Mouse (Mus musculus): ENCODE results near the gene Ankfn1.

Gene Ankfn1

DNA sequence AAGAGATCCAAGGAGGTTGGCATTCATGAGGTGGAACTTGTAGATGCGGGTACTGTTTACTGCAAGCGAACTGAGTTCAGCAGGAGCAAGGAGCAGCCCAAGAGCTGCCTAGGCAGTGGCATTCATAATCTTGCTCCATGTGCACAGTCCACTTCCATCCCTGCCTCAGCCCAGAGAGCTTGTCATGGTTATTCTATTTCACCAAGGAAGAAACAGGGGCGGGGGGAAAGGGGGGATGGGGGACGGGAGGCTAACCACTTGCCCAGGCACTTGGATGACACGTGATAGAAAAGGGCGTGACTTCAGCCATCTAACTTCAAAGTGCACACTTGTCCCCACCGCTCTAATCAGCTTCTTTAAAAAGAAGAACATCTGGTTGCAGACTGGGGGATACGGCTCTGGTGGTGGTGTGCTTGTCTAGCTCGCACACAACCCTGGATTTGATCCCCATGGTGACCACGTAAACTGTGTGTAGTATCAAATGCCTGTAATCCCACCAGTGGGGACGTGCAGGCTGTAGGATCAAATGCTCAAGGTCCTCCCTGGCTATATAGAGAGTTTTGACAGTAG, 203.1 kb downstream of the Ankfn1 start:
- no peak for DNase-seq (ENCODE audit: low spot score)

DNA sequence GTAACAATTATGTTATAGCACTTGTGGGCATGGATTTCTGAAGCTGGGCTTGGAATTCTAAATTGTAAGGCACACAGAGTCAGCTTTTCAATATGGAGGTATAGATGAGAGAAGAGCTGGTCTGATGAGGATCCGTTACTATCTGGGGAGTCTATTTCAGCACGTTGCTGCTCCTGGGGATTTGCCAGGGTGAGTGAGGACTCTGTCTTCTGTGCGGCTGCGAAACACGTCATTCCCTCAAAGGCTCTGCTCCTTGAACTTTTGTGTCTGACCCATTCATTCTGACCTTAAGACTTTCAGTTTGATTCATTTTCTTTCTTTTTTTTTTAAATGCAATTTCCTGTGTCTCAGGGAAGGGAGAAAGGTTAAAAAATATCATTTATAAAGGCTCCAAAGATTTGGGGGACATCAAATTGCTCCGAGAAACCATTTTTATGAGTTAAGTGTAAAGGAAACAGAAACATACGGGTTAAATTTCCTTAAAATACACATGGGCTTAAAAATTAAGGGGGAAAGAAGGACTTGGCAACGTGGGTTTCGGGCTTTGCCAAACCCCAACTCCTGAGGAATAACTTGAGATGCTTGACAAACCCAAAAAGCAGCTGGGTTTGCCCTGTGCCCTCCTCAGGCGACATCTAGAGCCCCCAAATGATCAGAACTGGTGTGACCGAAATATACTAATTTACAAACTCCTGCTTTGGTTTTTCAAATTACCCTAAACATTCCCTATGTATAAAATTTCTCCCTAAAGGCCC, 207.9 kb downstream of the Ankfn1 start:
- DNase-seq (ENCODE audit: low spot score) = no peak

- DNase-seq (ENCODE audit: low spot score) = no peak
Observed at GRCm38 (mm10) chr11:89568246-89568645, 209.2 kb downstream of the Ankfn1 start.

DNA sequence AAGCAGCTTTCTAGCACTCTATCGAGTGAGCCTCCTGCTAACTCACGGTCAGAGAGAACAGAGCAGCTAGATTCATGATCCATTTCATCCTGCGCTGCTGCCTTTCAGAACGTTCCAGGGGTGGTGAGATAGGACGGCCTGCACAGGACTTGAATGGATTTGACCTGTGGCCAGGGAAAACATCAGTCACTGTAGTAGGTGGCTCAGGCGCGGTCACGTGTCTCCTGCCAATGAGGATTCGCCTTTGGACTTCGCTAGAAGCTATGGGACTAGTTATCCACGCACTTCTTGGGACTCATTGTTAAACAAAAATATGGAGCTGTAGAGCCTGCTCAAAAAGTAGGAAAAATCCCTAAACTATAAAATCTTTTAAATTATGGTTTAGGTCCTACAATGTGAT, 226.0 kb downstream of the Ankfn1 start:
- DNase-seq (ENCODE audit: low spot score) = no peak

DNA sequence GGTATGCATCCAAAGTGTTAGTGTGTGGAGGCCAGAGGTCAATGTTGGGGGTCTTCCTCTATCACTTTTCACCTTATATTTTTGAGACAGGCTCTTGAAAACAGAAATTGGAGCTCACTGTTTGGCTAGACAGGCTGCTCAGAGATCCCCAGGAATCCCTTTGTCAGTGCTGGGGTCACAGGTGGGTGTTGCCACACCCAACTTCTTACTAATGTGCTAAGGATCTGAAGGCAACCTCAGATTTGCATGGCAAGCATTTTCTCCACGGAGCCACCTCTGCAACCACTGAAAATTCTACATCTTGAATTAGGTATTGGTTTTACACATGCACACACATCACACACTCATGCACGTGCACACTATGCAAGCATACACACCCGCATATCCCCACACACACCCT, 226.5 kb downstream of the Ankfn1 start:
- DNase-seq (ENCODE audit: low spot score) = no peak

DNA sequence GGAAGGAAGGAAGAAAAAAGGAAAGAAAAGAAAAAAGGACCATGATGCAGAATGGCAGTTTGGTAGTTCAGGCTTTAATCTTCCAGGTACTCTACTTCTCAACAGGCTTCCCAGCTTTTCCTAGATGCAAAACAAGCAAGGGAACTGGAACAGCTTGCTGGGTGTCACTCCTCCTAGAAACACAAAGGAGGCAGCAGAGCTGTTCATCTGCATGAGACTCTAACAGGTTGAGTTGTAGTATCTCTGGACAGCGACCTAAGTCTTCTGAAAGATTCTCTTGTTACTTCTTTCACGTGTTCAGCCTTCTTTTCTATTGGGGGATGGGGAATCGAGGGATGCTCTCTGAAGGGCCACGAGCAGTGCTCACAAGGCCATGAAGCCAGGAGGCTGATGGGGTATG, 228.7 kb downstream of the Ankfn1 start:
- DNase-seq (ENCODE audit: low spot score) = no peak

DNA sequence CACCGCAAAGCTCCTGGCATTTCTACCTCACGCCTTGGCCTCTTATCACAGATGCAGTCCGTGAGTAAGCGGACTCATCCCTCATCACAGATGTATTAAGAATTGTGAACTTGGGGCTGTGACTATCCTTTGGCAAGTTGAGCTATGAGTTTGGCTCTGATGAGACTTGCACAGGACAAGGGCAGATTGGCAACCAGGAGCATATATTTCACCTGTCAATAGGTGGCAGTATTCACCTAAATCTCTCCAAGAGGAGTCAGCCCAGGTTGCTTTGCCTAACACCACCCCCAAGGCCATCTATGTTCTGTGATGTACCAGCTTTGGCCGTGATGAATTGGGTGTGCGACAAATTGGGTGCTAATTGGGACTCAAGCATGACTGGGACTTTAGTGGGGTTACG, 231.3 kb downstream of the Ankfn1 start:
- no peak for DNase-seq (ENCODE audit: low spot score)

- no peak for DNase-seq (ENCODE audit: low spot score)
Observed at GRCm38 (mm10) chr11:89544856-89545817, 232.3 kb downstream of the Ankfn1 start.

GRCm38 (mm10) chr11:89538376-89538775, 239.1 kb downstream of the Ankfn1 start:
- no peak for DNase-seq (ENCODE audit: low spot score)

DNA sequence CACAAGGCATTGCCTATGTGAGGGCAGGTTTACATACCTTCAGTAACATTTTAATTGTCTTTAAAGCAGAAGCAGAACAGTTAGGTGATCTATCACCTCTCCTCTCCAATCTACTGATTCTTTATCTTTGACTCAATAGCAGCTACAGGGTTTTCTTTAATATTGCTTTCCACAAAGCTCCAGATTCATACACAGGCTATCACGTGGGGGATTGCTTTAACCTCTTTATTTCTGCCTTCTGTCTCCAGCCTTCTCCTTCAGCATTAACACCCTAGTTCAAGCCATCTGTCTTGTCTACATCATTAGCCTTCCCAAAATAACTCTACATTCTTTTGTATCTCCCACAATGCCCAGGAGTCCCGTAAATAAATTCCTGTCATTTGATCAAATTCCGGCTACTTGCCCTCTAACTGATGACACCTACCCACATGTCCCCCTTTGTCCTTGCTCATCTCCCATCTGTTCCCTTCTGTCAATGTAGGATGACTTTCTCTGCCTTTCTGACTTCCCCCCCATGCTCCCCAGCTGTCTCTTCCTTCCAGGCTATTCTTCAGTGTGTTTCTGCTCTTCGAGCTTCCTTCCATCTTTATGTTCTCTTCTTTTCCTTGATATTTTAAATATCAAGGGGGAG, 249.5 kb downstream of the Ankfn1 start:
- DNase-seq (ENCODE audit: low spot score) = no peak

GRCm38 (mm10) chr11:89515501-89515901, 262.0 kb downstream of the Ankfn1 start:
- DNase-seq (ENCODE audit: low spot score) = no peak

GRCm38 (mm10) chr11:89508675-89509324, 268.7 kb downstream of the Ankfn1 start:
- DNase-seq (ENCODE audit: low spot score) = no peak

DNA sequence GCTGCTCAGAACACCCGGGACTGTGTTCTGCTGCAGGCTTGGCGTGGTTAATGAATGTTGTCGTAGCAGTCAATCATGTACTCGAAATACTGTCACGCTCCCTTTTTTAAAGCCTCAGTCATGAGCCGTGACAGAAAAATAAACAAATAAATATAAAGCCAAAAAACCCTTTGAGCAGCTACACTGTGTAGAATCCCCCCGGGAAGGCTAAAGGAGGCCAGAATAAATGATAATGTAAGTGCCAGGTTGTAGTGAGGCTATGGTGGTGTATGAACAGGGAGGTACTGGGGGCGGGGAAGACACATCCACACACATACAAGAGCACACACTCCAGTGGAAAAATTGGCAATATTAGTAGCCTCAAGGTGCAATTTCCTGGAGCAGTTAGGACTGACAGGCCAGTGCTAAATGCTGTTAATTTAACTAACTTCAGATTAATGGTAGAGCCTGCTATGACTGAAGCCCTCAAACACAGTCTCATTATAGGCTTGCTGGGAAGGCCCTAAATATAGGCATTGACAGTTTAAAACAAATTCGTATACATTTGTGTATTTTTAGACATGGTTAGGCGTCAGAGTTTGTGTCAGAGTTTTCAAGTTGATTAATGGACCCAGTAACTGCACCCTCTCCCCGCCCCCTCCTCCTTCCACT, 270.7 kb downstream of the Ankfn1 start:
- DNase-seq (ENCODE audit: low spot score) = no peak

- DNase-seq (ENCODE audit: low spot score) = no peak
Observed at GRCm38 (mm10) chr11:89505046-89505445, 272.4 kb downstream of the Ankfn1 start.

GRCm38 (mm10) chr11:89501796-89502195, 275.7 kb downstream of the Ankfn1 start:
- DNase-seq (ENCODE audit: low spot score) = no peak

- no peak for DNase-seq (ENCODE audit: low spot score)
Observed at GRCm38 (mm10) chr11:89500961-89501360, 276.5 kb downstream of the Ankfn1 start.

DNA sequence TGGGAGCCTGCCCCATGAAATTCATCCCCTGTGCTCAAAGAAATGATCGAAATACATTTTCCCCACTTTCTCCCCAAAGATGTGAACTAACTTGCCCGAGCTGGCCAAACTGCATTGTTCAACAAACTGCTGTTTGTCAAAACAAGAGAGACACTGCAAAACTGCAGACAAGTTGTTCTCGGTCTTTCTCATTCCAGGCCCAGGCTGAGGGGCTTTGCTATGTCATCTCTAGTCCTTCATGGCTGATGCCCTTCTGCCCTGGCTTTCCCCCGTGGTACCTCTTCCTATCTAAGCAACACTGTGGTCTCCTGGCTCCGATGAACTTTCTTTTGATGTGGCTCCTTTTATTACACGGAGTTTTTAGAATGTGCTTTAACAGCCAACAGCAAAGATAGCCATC, 296.4 kb downstream of the Ankfn1 start:
- DNase-seq (ENCODE audit: low spot score) = no peak

DNA sequence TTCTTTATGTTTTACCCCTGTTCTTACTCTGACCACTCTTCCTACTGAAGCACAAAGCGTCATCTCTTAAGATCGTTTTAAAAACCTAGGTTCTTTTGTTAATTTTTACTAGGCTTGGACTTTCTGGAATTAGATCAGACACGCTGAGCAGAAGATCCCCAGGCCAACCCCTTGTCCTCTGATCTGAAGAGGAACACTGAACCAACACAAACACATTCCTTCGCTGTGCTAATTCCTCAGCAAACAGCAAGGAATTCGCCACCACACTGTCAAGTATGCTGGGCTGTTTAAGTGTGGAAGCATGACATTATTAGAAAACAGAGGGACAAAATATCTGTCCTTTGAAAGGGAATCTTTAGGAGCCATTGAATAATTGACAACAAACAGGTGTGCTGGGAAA, 300.5 kb downstream of the Ankfn1 start:
- DNase-seq (ENCODE audit: low spot score) = no peak

DNA sequence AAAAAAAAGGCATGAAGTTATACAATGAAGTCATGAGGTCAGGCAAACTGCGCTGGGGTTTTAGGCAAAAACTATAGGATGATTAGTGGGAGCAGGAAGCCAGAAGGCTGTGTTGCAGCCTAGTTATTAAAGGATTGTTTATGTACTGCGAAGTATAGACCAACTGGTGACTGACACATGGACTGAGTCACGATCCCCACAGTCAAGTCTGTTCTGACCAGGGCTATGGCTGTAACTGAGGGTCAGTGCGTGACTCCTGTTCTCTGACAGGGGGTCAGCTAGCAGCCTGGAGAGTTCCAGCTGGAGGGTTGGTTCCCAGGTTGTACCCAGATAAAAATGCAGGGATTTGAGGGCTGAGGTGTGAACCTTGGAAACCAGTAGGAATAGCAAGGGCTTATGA, 301.4 kb downstream of the Ankfn1 start:
- DNase-seq (ENCODE audit: low spot score) = no peak

GRCm38 (mm10) chr11:89472871-89473270, 304.6 kb downstream of the Ankfn1 start:
- DNase-seq (ENCODE audit: low spot score) = no peak

GRCm38 (mm10) chr11:89465381-89465780, 312.1 kb downstream of the Ankfn1 start:
- DNase-seq (ENCODE audit: low spot score) = no peak

Measured in urinary bladder, postnatal 10 days (tissue).